Mouse (Mus musculus) neural tube, embryonic 11.5 days (tissue): ENCODE data around the gene Lsm7. TPM values are rescaled to one million over a fixed set of nuclear protein-coding genes. Genes with fewer than 3 reads are reported as not detected.
A peak's percentile ranks its signal among the peaks of the same experiment; 100 is the strongest.

Source experiments
- ATAC-seq: fragments of 200-750 bp; cut with Nextera tagmentation; 2 replicates; pipeline ENCODE4 v1.8.0; 2017; ENCODE audit warnings: moderate number of reproducible peaks, mild to moderate bottlenecking, moderate TSS enrichment, moderate library complexity; ENCODE audit not compliant: insufficient read depth, low FRiP score, low TSS enrichment
- DNase-seq: peaks from one replicate; pipeline ENCODE4 v3.0.0-alpha.2; 2015; ENCODE audit warnings: low spot score
- H3K27ac ChIP-seq: fragments of 300-500 bp; sonication (generic); 2 replicates; pipeline ENCODE4 v1.5.1; 2014; ENCODE audit warnings: low read depth, mild to moderate bottlenecking, low read length
- H3K27me3 ChIP-seq: fragments of 300-500 bp; sonication (generic); 2 replicates; pipeline ENCODE4 v1.6.1; 2014; ENCODE audit warnings: mild to moderate bottlenecking, low read length, mixed read lengths; ENCODE audit not compliant: control insufficient read depth, insufficient read depth
- H3K36me3 ChIP-seq: fragments of 300-500 bp; sonication (generic); 2 replicates; pipeline ENCODE4 v1.6.1; 2014; ENCODE audit warnings: mild to moderate bottlenecking, low read length, moderate library complexity, mixed read lengths; ENCODE audit not compliant: control insufficient read depth, insufficient read depth
- H3K4me1 ChIP-seq: fragments of 300-500 bp; sonication (generic); 2 replicates; pipeline ENCODE4 v1.6.1; 2014; ENCODE audit warnings: low read length, mixed read lengths; ENCODE audit not compliant: control insufficient read depth, insufficient read depth
- H3K4me2 ChIP-seq: fragments of 300-500 bp; sonication (generic); 2 replicates; pipeline ENCODE4 v1.6.1; 2014; ENCODE audit warnings: low read depth, mild to moderate bottlenecking, moderate library complexity
- H3K4me3 ChIP-seq: fragments of 300-500 bp; sonication (generic); 2 replicates; pipeline ENCODE4 v1.5.1; 2014; ENCODE audit warnings: low read depth, low read length
- H3K9ac ChIP-seq: fragments of 300-500 bp; sonication (generic); 2 replicates; pipeline ENCODE4 v1.6.1; 2014; ENCODE audit warnings: mild to moderate bottlenecking, low read length
- H3K9me3 ChIP-seq: fragments of 300-500 bp; sonication (generic); 2 replicates; pipeline ENCODE4 v1.6.1; 2016; ENCODE audit warnings: low read length; ENCODE audit not compliant: control insufficient read depth
- WGBS: fragments of 180-500 bp; shearing (Covaris S2); extraction: QIAGEN DNeasy Blood & Tissue Kit; methylation state at CpG from one replicate; pipeline ENCODE4 v1.1.7; 2014; 5-methylcytosine and 5-hydroxymethylcytosine counted together
- polyA plus RNA-seq: library from polyadenylated mRNA; unstranded; fragments of >200 nt; fragmentation: Nextera tagmentation; extraction: Ambion mirVana; gene quantifications from 2 replicates; pipeline ENCODE4 v1.2.1, GENCODE M21; 2014

The Lsm7 gene
- polyA plus RNA-seq, 1 experiment from 2014 or later: 307 TPM

DNA sequence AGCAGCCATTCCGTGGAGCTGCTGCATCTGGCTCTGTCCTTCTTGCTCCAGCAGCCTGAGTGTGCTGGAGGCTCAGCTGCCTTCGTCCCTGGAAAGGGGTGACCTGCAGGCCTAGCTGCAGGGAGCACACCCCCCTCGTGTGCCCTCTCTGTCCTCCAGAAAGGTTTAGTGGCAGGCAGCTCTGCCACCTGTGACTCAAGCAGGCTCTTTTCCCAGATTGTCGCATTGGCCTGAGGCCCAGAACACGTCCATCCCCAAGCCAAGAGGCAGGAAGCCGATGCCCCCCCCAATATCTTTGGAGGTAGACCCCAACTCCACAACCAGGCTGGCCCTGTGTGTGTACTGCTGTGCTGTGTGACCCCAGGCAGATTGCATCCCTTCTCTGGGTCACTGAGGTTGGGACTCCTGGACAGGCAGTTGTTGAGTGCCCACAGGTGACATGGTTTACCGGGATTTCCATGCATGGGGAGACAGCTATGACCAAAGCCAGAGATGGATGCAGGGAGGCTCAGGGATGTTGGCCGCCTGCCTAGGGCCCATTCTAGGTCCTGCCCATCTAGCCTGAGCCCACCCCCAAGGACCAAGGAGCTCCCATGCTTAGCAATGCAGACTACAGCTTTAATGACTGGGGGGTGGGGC, 9.8 kb downstream of the Lsm7 start:
- H3K27me3 ChIP-seq: peaks cover 35% of the 10 kb centered on the region
- no peaks in the 10 kb centered on the region; the same call in 1 of the 2 replicates for H3K4me1 ChIP-seq
- no peaks in the 10 kb centered on the region for H3K36me3 ChIP-seq
- H3K4me2 ChIP-seq: no peak overlapping the region
- DNase-seq (no peak), ATAC-seq (no peak)
- H3K9ac ChIP-seq: no peak overlapping the region
- H3K4me3 ChIP-seq: no peak overlapping the region
- no peaks in the 10 kb centered on the region for H3K9me3 ChIP-seq
- 63% methylated on average over 8 of the region's 8 CpGs for WGBS
- no peak overlapping the region for H3K27ac ChIP-seq

DNA sequence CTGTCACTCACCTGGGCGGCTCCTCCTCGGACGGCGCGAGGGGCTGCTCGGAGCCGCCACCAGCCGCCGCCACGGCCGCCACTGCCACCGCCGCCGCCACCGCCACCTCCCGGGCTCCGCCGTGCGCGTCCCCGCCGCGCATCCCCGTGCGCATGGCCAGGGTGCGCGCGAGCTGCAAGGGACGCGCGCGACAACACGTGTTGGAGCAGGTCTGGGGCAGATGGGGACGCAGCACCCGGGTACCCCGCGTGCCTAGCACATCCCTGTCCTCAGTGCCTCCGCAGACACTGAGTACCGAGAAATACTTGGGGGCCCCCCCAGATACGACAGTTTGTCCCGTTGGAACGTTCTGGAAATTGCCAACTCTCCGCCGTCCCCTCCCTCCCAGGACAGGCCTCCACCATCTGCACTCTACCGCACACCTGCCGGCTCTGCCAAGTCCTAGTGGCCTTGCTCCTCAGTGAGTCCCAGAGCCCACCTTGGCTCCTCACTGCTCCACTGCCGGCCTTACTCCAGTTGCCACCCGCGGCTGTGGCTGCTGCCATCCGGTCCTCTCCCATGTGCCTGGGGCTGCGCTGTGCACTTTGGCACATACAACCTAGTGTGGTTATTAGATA, 11.0 kb downstream of the Lsm7 start, which contains the start of gene Lingo3:
Gene Lingo3 (minus strand): TSS at position 109 of the 617 bp plus-strand sequence.
- H3K9me3 ChIP-seq: no peaks in the 10 kb centered on the region
- H3K9ac ChIP-seq: peak within 1 kb of the TSS; percentile 43
- H3K36me3 ChIP-seq: no peaks in the 10 kb centered on the region
- peaks cover 35% of the 10 kb centered on the region for H3K27me3 ChIP-seq
- no peak within 1 kb of the TSS for H3K27ac ChIP-seq
- H3K4me2 ChIP-seq: peak within 1 kb of the TSS; percentile 53
- 3% methylated on average over 49 of the region's 51 CpGs for WGBS
- H3K4me1 ChIP-seq: no peaks in the 10 kb centered on the region; the same call in 1 of the 2 replicates
- peak; percentile 52 for DNase-seq
- no peak for ATAC-seq
- H3K4me3 ChIP-seq: peak within 1 kb of the TSS; percentile 36

DNA sequence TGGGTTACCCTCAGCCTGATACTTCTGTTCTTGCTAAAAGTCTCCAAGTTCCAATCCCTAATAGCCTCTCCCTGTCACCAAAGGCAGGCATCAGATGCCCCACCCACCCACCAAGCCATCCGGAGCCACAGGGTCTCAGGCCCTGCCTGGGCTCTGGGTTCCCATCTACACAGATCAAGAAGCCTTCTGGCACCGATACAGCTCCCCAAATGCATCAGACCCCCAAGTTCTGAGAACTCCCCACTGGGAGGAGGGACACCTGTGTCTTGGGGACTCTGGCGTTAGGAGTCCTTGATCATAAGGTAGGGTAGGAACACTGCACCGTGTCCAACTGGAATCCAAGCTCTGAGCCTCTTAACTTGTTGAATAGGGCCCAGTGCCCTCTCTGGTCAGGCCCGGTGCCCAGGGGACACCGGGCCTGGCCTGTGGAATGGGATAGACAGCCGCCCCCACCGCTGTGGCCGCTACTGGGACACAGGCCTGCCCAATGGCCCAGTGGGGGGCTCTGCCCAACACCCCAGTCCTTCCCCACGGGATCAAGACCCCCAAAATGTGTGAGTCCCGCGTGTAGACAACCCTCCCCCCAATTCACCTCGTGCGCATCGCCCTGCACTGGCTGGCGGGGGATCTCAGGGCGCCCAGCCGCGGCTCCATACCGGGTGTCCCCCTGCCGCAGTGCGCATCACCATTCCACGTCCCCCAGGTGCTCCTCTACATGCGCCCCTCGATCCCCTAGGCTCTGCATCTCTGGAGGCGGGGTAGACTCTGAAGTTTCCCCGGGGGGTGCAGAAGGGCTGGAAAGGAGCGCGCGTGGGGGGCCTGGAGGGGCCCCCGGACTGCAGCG, 11.7 kb downstream of the Lsm7 start:
- Histone ChIP-seq H3K4me2 (peak overlapping the region; percentile 53), H3K27me3 (peaks cover 35% of the 10 kb centered on the region), H3K4me1 (no peaks in the 10 kb centered on the region; the same call in 1 of the 2 replicates), H3K9me3 (no peaks in the 10 kb centered on the region), H3K4me3 (peak overlapping the region; percentile 36), H3K36me3 (no peaks in the 10 kb centered on the region), H3K9ac (peak overlapping the region; percentile 43), H3K27ac (no peak overlapping the region)
- no peak for DNase-seq
- ATAC-seq: no peak
- WGBS: 8% methylated on average over 32 of the region's 32 CpGs

DNA sequence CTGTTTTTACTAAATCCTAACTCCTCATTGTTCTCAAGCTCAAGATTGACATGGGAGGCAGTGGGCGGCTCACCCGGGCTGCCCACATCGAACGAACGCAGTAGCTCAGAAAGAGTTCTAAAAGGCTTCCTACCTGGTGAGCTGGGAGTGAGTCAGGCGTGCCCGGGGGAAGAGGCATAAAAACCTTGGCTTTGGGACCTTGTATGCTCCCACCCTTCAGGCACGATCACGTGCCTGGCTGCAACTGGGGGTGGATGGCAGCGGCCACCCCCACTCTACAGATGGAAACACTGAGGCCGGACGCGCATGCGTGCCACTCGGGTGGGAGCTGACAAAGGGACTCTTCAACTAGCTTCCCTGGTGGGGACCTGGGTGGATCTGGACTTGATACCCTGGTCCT, 12.7 kb downstream of the Lsm7 start:
- WGBS: 83% methylated on average over 15 of the region's 15 CpGs
- H3K9ac ChIP-seq: no peak overlapping the region
- H3K9me3 ChIP-seq: no peaks in the 10 kb centered on the region
- H3K4me1 ChIP-seq: no peaks in the 10 kb centered on the region; the same call in 1 of the 2 replicates
- H3K27ac ChIP-seq: no peak overlapping the region
- no peak overlapping the region for H3K4me2 ChIP-seq
- no peak overlapping the region for H3K4me3 ChIP-seq
- H3K27me3 ChIP-seq: peaks cover 35% of the 10 kb centered on the region
- ATAC-seq: no peak
- no peak for DNase-seq
- H3K36me3 ChIP-seq: no peaks in the 10 kb centered on the region

DNA sequence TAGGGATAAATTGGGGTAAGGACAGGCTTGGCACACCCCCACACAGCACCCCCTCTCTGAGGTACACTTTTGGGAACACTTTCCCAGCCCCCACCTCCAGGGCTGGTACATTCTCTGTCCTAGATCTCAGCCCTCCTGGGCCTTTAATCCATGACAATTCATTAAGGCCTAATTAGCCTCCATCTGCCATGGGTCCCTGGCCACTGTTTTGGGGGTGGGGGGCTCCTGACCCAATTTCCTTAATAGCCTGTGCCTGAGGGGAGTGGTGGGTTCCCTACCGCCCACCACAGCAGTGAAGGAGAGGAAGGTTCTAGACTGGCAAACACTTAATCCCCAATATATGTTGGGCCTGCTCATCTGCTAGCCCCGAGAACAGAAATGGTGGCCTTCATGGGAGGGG, 13.3 kb downstream of the Lsm7 start:
- Histone ChIP-seq H3K9me3 (no peaks in the 10 kb centered on the region), H3K27ac (no peak overlapping the region), H3K4me2 (no peak overlapping the region), H3K4me3 (no peak overlapping the region), H3K9ac (no peak overlapping the region), H3K36me3 (no peaks in the 10 kb centered on the region), H3K4me1 (no peaks in the 10 kb centered on the region; the same call in 1 of the 2 replicates), H3K27me3 (peaks cover 37% of the 10 kb centered on the region)
- no peak for DNase-seq
- 82% methylated on average over 2 of the region's 2 CpGs for WGBS
- ATAC-seq: no peak

DNA sequence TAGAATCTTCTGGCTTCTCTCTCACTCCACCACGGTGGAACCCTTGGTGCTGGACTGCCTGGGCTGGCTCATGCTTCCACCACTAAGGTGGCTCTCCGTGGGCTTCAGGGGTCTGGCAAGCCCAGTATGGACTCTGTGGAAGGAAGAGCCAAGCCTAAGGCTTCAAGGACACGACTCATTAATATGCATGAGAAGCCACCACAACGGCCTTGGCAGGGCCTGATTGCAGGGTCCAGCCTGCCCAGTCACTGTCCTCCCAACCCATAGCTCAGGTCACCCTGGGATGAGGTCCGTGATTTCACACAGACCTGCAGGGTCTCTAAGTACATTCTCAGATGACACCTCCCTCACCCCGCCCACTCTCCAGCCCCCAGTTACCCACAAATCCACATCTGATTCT, 15.2 kb downstream of the Lsm7 start:
- Histone ChIP-seq H3K36me3 (no peaks in the 10 kb centered on the region), H3K4me1 (no peaks in the 10 kb centered on the region; the same call in 1 of the 2 replicates), H3K9me3 (no peaks in the 10 kb centered on the region), H3K27me3 (peaks cover 42% of the 10 kb centered on the region), H3K27ac (no peak overlapping the region), H3K4me3 (no peak overlapping the region), H3K9ac (no peak overlapping the region; the same call in 1 of the 2 replicates), H3K4me2 (no peak overlapping the region)
- 56% methylated on average over 6 of the region's 6 CpGs for WGBS
- DNase-seq (no peak), ATAC-seq (no peak)

DNA sequence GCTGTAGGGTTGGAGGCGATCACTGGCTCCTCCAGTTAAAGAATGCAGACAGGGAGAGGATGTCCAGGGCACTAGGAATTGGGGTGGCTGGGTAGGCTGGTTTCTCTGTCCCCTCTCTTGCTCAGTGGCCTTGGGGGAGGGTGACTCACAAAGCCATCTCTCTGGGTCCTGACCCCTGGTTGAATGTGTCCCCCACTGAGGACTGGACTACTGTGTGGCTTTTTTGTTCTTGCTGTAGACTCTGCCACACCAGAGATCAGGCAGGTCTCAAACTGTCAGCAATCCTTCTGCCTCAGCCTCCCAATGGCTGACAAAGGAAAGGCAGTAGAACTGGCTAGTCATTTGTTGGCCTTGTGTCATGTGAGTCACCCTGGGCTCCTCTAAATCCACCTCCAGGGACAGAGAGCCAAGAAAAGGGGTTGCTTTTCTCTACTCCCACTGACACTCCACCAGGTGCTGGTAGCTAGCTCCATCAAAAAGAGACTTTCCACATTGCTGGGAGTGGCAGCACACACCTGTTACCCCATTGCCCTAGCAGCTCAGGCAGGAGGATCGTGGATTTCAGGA, 16.6 kb downstream of the Lsm7 start:
- Histone ChIP-seq H3K27me3 (peaks cover 42% of the 10 kb centered on the region), H3K9ac (no peak overlapping the region), H3K4me3 (no peak overlapping the region), H3K36me3 (no peaks in the 10 kb centered on the region), H3K27ac (no peak overlapping the region), H3K4me2 (no peak overlapping the region), H3K4me1 (no peaks in the 10 kb centered on the region), H3K9me3 (no peaks in the 10 kb centered on the region)
- 64% methylated on average over 2 of the region's 2 CpGs for WGBS
- ATAC-seq: no peak
- DNase-seq: no peak

DNA sequence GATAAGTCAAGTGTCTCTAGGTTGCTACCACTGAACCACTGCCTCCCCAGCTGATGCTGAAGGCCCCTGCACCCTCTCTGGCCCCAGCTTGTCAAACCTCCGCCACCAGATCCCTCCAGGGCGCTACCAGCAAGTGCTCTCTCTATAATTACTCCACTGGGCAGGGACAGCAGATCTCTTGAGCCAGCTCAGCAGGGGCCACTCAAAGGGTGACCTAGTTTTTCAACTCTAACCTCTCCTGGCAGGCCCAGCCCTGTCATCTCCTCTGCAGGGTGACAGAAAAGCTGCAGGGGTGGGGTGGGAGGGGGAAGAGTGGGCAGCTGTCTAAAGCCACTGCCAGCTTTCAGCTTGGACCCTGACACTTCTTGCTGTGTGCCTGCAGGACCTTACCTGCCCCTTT, 17.2 kb downstream of the Lsm7 start:
- H3K4me2 ChIP-seq: no peak overlapping the region
- H3K27ac ChIP-seq: no peak overlapping the region
- H3K36me3 ChIP-seq: no peaks in the 10 kb centered on the region
- H3K9ac ChIP-seq: no peak overlapping the region
- WGBS: 14% methylated on average over 2 of the region's 2 CpGs
- no peak overlapping the region for H3K4me3 ChIP-seq
- DNase-seq (no peak), ATAC-seq (no peak)
- H3K9me3 ChIP-seq: no peaks in the 10 kb centered on the region
- H3K4me1 ChIP-seq: no peaks in the 10 kb centered on the region
- peaks cover 37% of the 10 kb centered on the region for H3K27me3 ChIP-seq
